Mouse (Mus musculus) mouse embryonic stem cell (cell line): ENCODE measurements around the gene Eva1a.

Source experiments
- in situ Hi-C, 2 experiments: fragments of 300-500 bp; cut with MboI; formaldehyde crosslinking; loops; 1 replicate in 1 of 2; 3 replicates in 1 of 2; pipeline ENCODE4 v1.14.3; 2019 to 2020; ENCODE audit warnings: low sequenced_read_pairs in 2 of 2, low pct_unique_long_range_greater_than_20kb in 1 of 2, mixed read lengths in 1 of 2; ENCODE audit not compliant: unreplicated experiment in 1 of 2

Gene Eva1a

GRCm38 (mm10) chr6:82112127-82113090 lies 71.6 kb downstream of the Eva1a start:
- in situ Hi-C loops = loop anchor here (10.0 to 25.0 kb wide), 2 partner anchors 128 to 275 kb away; no protein-coding TSS in a partner anchor

GRCm38 (mm10) chr6:82115335-82115965 lies 74.6 kb downstream of the Eva1a start:
- in situ Hi-C loops = loop anchor here (10.0 to 25.0 kb wide), 2 partner anchors 131 to 272 kb away; no protein-coding TSS in a partner anchor

DNA sequence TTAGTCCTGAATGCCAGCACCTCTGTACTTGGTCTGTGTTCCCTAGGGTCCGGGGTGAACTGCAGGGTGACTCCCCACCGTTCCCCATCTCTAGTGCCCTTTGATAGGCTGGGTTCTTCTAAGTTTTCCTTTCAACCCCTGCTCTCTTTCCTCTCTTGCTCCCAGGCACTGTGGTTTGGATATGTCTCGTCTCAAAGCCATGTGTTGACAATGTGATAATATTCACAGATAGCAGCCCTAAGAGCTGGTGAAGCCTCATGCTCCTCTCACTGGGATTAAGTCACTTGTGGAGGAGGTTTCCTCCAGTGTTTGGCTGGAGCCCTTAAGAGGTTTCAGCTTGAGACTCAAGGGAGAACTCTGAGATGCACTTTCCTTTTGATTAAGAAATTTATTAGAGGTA lies 75.3 kb downstream of the Eva1a start:
- in situ Hi-C loops = loop anchor here (10.0 to 25.0 kb wide), 2 partner anchors 131 to 271 kb away; no protein-coding TSS in a partner anchor

GRCm38 (mm10) chr6:82117871-82118270 lies 77.0 kb downstream of the Eva1a start:
- in situ Hi-C loops = loop anchor here (10.0 to 25.0 kb wide), 2 partner anchors 133 to 269 kb away; no protein-coding TSS in a partner anchor

DNA sequence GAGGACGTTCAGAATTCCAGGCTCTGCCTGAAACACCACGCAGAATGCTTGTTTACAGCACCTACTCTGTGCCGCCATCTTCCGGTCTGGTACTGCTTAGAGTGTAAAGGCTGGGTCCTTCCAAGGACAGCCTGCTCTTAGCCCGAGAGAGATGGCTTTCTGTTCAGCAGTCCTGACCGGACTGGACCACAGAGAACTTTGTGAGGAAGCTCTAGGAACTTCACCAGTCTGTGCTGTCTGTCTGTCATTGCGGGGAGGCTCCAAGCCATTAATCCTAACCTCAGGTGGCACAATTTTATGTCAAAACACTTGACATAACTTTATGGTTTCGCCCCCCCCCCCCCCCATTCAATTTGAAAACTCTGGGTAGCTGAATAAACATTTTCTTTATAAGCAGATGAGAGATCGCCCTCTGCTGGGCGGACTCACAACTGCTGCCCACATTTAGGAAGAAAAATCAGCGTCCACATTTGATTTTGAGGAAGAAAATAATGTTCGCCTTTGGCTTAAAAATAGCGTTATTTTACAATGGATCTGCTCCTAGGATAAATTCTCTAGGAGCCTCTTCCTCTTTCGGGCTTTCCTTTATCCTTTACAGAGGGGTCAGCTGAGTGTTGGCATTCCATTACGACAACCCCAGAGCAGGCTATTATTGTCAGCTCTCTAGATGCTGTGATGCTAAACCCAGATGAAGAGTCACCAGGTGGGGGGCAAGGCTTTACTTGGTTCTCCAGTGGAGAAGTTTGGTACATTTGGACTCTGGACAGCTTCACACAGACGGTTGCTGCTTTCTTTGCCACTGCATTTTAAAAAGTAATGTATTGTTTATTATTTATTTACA lies 78.7 kb downstream of the Eva1a start:
- in situ Hi-C loops = loop anchor here (10.0 to 25.0 kb wide), 2 partner anchors 135 to 268 kb away; no protein-coding TSS in a partner anchor

DNA sequence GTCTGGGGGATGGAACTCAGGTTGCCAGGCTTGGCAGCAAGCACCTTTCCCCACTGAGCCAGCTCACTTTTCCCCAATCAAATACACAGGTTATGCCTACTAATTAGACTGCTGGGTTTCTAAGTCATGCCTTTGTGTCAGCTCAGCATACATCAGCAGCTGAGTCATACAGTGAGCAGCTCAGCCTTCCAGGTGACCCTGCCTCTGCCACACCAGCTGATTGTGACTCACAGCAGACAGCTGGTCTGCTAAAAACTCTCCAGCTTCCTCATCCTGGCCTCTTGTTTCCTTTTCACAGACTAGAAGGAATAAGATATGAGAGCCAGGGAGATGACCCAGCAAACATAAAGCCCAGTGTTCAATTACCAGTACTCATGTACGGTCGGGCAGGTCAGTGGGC lies 84.3 kb downstream of the Eva1a start:
- in situ Hi-C loops = no loop called here

DNA sequence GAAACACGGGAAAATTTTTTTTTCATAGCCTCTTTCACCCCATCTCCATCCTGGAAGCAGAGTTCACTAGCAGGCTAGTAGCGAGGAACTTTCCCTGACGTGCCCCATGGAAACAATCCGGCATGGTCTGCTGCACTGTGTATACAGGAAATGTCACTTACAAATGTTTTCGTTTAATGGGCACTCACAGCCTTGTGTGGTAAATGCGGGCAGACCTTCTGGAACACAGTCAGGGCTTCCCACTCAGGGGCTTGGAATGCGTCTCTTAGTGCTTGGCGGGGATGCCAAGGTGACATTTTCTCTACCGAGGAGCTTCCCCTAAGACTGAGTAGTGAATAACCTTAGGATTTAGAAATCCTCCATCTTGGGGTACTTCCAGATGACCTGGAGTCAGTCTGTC lies 87.0 kb downstream of the Eva1a start:
- in situ Hi-C loops = no loop called here

- in situ Hi-C loops = no loop called here
Measured at GRCm38 (mm10) chr6:82129630-82130217, 88.9 kb downstream of the Eva1a start.

DNA sequence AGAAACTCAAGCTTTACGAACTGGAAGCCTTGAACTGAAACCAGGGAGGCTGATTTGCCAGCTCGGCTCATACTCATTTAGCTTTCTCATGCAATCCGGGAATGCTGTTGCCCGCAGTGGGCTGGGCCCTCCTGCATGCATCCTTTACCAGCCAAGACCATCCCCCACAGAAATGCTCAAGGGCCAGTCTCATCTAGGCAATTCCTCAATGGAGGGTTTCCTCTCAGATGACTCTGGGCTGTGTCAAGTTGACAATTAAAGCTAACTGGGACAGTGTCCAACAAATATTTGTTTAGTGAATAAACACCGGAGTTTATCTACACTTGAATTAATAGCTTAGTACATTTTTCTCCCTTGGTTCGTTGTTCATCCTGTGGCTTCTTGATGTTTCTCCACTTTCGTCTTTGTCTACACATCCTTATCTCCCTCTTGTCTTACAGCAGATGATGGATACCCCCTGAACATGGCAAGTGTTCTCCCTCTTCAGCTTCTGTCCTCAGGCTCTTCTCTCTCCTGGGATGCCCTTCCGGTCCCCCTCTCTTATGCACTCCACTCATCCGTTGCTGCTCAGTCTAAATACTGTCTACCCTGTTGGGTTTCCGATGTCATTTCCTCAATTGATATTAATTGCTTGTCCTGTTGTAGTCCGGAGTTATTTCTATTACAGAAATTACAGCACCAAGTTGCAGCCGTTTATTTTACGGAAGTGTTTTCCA lies 92.2 kb downstream of the Eva1a start:
- in situ Hi-C loops = no loop called here

DNA sequence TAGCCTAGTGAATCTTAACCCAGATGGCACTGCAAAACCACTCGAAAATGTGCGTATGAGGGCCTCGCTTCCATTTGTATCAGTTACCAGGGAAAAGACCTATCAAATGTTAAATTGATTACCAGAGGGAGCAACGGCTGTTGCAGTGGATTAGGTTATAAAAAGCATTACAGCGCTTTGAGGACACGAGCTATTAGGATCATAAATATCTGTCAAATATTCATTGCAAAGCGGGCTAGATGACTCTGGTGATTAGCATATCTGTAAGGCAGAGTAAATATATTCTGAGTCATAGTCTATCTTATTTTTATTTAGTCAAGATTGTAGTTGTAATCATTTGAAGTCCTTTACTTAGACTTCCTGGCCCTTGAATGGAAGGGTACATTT lies 92.7 kb downstream of the Eva1a start:
- in situ Hi-C loops = no loop called here

DNA sequence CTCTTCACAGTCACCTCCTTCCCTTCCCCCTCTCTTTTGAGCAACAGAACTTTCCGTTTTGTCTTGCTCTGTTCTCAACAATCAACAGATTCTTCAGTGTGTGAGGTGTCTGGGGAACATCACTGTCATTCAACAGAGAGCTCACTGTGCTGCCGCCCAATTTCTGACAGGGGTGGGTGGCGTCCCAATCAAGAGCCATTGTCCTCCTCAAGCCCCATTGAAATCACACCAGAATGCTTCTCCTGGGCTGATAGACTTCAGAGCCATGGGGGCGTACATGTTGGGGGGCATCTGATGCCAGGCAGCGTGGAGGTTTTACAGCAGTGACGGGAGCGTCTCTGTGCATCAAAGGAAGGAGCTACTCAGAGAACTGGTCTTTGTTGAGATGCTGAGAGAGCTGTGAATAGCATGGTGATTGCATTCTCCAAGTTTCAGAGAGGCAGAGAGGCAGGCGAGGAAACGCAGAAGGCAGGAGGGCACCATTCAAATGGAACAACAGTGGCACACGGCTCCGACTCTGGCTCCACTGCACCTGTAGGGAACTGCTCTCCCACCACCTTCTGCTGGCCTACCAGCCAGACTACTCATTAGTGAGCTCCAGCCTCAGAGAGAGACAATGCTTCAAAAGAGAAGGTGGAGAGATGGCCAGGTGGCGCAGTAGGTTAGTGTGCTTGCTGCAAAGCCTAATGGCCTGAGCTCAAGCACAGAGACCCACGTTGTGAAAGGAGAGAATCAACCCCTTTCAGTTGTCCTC lies 95.3 kb downstream of the Eva1a start:
- in situ Hi-C loops = no loop called here
